Mouse (Mus musculus) inflammation-experienced regulatory T-cells, adult 16 weeks (primary cell): Measurements from ENCODE around the gene Olfr642. TPM values are rescaled to one million over a fixed set of nuclear protein-coding genes. Genes with fewer than 3 reads are reported as not detected.

Experiments
- polyA plus RNA-seq: library from polyadenylated mRNA; unstranded; fragments of 100-300 nt; shearing (Covaris generic); gene quantifications from one replicate; pipeline ENCODE4 v1.2.1, GENCODE M21; 2017

Olfr642 gene
- not detected for polyA plus RNA-seq

GRCm38 (mm10) chr7:104052566-104052965 is at the start of gene Olfr642:
Olfr642 (minus strand) TSS chr7:104052666.

GRCm38 (mm10) chr7:104085365-104085764 is 32.9 kb upstream of the Olfr642 start, which contains the start of gene Olfr645:
Olfr645 (minus strand) TSS chr7:104085465.

GRCm38 (mm10) chr7:104071769-104072168 is 19.3 kb upstream of the Olfr642 start, which contains the start of gene Olfr644:
Olfr644 (minus strand) TSS chr7:104071869.

GRCm38 (mm10) chr7:104061345-104061744 is 8.9 kb upstream of the Olfr642 start, which contains the start of gene 4930516K23Rik:
4930516K23Rik (minus strand) TSS chr7:104061445.

GRCm38 (mm10) chr7:104035145-104035544 is 17.3 kb downstream of the Olfr642 start, which contains the start of gene Olfr641:
Olfr641 (plus strand) TSS chr7:104035445.

GRCm38 (mm10) chr7:104025473-104025872 is 27.0 kb downstream of the Olfr642 start, which contains the start of gene Olfr640:
Olfr640 (minus strand) TSS chr7:104025573.

GRCm38 (mm10) chr7:104017203-104017602 is 35.3 kb downstream of the Olfr642 start, which contains the start of gene Olfr639:
Olfr639 (minus strand) TSS chr7:104017303.

GRCm38 (mm10) chr7:103998446-103998845 is 54.0 kb downstream of the Olfr642 start, which contains the start of gene Olfr638:
Olfr638 (plus strand) TSS chr7:103998746.

Other genes starting within 250 kb of the Olfr642 start
- gene Hbb-bt, start 238.7 kb downstream of the Olfr642 start, polyA plus RNA-seq: 122 TPM
- gene Hbb-bs, start 224.6 kb downstream of the Olfr642 start, polyA plus RNA-seq: 599 TPM
- gene Hbb-bh2, start 212.1 kb downstream of the Olfr642 start, polyA plus RNA-seq: not detected
- gene Hbb-bh1, start 209.5 kb downstream of the Olfr642 start, polyA plus RNA-seq: not detected
- not detected for gene Hbb-y, start 199.4 kb downstream of the Olfr642 start, polyA plus RNA-seq
- gene Olfr66, start 166.4 kb downstream of the Olfr642 start, polyA plus RNA-seq: not detected
- gene Olfr64, start 158.2 kb downstream of the Olfr642 start, polyA plus RNA-seq: not detected
- not detected for gene Olfr65, start 149.2 kb downstream of the Olfr642 start, polyA plus RNA-seq
- not detected for gene Olfr631, start 123.8 kb downstream of the Olfr642 start, polyA plus RNA-seq
- not detected for gene Olfr632, start 118.3 kb downstream of the Olfr642 start, polyA plus RNA-seq
- gene Olfr633, start 108.2 kb downstream of the Olfr642 start, polyA plus RNA-seq: not detected
- gene Olfr635, start 81.5 kb downstream of the Olfr642 start, polyA plus RNA-seq: 0.04 TPM
- not detected for gene Olfr638, start 53.9 kb downstream of the Olfr642 start, polyA plus RNA-seq
- not detected for gene Olfr639, start 35.4 kb downstream of the Olfr642 start, polyA plus RNA-seq
- gene Olfr640, start 27.1 kb downstream of the Olfr642 start, polyA plus RNA-seq: not detected
- gene Olfr641, start 17.2 kb downstream of the Olfr642 start, polyA plus RNA-seq: not detected
- 0.12 TPM for gene 4930516K23Rik, start 8.8 kb upstream of the Olfr642 start, polyA plus RNA-seq
- not detected for gene Olfr644, start 19.2 kb upstream of the Olfr642 start, polyA plus RNA-seq
- not detected for gene Olfr645, start 32.8 kb upstream of the Olfr642 start, polyA plus RNA-seq
- not detected for gene Olfr646, start 52.2 kb upstream of the Olfr642 start, polyA plus RNA-seq
- gene Ubqln5, start 77.2 kb upstream of the Olfr642 start, polyA plus RNA-seq: not detected
- gene Olfr643, start 84.7 kb upstream of the Olfr642 start, polyA plus RNA-seq: not detected
- not detected for gene Ubqln3, start 90.6 kb upstream of the Olfr642 start, polyA plus RNA-seq
- gene Ubqlnl, start 97.9 kb upstream of the Olfr642 start, polyA plus RNA-seq: not detected
- gene Olfm5, start 112.2 kb upstream of the Olfr642 start, polyA plus RNA-seq: not detected
- 0.17 TPM for gene Olfr648, start 130.7 kb upstream of the Olfr642 start, polyA plus RNA-seq
- not detected for gene Olfr649, start 143.3 kb upstream of the Olfr642 start, polyA plus RNA-seq
- 1.5 TPM for gene Trim6, start 166.1 kb upstream of the Olfr642 start, polyA plus RNA-seq
- gene Trim34a, start 191.8 kb upstream of the Olfr642 start, polyA plus RNA-seq: 56.3 TPM
- 39.1 TPM for gene Trim5, start 235.4 kb upstream of the Olfr642 start, polyA plus RNA-seq